Mouse (Mus musculus) brain, adult 2 months (tissue): ENCODE data around the gene Aldh9a1.

Experiments used
- DNase-seq: peaks from one replicate; pipeline ENCODE4 v3.0.0; 2011; ENCODE audit warnings: low read depth, low spot score

The Aldh9a1 gene

DNA sequence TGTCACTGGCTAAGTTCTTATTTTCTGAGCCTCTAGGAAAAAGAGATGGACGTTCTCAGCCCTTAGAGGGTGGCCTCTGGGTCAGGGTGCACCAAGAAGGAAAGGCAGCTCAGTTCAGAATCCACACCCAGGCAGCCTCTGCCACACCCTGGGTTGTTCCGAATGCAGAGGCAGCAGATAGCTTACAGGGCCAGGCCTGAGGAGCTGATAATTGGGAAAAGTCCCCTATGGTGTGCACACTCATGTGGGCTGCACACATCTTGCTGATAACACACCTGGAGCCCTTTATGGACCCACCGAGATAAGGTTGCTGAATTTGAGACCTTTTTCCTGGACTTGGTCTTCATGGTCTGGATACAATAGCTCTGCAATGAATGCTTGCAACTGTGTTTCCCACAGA is 34.4 kb downstream of the Aldh9a1 start:
- DNase-seq, result no peak

DNA sequence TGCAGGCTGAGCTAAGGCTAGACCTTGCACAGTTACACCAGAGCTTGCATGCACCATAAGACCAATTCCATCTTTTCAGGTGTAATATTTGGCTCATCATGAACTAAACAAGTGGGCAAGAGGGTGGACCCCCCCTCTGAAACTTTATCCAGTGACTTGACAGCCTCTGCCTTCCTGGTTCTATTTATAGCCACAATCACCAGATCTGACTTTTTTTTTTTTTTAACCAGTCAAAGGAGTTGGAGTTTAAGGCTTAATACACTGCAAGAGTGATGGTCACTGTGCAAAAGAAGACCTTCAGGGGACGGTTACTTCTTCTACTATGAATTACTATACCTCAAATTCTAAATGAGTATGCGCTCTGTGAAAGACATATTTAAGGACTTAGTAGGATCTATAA is 35.4 kb downstream of the Aldh9a1 start:
- DNase-seq, result no peak

DNA sequence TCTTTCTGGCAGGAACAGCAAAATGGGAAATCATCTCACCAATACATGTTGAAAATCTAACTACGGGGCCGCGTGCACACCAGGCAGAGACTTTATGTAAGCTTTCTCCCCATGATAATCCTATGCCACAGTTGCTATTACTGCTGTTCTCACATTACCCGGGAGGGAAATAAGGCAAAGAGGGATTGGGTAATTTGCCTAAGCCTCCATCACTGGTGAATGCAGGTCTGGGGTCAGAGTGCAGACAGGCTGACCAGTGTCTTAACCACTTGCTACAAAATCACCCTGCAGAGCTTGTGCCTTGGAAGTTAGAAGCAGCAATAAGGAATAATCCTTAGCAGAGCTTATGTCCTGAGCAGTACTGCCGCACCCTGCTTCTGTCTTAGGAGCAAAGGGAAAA is 35.8 kb downstream of the Aldh9a1 start:
- no peak for DNase-seq

DNA sequence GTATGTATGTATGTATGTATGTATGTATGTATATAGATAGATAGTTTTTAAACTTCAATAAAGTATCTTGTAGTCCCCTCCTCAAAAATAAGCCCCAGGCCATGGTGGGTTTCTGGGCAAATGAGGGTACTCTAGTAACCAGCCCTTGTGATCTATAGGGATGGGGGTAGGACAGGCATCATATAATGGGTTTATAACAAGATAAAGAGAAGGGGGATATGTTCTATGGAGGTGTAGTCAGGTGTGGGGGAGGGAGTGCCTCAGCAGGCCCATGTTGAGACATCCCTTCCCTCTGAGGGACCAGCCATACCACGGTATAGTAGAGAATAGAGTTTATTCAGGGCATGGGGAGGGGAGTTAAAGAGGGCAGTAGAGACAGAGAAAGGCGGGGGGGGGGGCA is 36.7 kb downstream of the Aldh9a1 start:
- no peak for DNase-seq

DNA sequence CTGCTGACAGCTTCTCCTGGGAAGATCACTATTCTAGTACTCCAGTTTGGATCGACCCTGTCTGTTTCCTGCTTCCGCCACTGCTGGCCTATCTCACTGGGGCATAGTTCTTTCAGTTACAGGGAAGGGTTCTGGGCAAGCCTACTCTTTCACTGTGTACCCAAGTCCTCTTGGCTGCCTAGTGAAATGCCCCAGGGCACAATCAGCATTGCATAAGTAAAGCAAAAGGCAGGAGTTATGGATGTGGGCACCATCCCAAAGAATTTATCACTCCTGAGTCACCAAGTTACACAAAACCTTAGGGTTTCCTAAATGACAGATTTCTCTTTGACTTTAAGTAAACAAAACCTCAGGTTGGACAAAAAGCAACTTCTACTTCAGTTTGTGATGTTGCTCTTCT is 37.5 kb downstream of the Aldh9a1 start:
- peak; percentile 39 for DNase-seq

DNA sequence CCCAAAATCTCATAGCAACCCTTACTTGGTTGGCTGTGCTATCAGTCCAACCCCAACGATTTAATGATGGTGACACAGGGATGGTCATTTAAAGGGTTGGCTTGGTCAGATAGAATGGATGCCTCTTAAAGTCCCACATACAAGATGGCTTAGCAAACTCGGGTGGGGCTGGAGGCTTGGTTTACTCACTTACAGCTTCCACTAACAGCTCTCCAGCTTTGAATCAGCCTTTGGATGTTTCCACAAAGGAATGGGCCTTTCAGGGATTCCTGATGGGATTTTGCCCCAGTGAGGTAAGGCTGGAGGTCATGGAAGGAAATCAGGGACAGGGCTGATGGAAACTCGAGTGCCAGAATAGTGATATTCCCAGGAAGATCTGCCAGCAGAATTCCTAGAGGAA is 38.0 kb downstream of the Aldh9a1 start:
- DNase-seq, result no peak

DNA sequence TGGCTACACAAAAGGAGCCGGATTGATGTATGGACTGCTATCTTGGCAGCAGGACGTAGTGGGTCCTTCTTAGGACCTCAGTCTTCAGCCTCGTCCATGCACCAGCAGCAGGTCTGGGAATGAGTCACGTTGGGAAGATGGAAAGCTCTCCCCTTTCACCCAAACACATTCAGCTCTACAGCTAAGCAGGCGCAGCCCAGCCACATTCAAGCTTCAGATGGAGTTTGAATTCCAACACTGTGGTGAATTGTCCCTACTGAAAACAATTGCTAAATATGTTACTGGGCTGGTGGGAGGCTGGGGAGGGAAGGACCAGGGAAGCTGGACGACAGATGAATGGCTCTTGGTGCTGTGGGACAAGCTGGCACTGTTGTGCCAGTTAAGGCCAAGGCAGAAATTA is 38.8 kb downstream of the Aldh9a1 start:
- DNase-seq, result peak; percentile 34

DNA sequence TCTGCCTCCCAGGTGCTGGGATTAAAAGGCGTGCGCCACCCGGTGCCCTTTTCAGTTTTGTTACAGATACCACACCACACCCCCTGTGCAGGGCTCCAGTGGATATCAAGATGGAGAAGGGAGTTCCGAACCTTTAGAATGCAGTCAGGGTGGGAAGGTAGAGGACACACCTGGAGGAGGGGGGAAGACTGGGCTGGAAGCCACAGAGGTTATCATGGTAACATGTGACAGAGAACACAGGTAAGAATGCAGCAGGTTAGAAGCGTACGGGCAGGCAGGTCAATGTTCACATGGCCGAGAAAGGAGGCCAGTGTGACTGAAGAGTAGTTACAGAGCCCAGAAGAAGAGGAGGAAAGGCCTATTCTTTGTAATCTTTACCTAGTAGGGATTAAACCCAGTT is 39.8 kb downstream of the Aldh9a1 start:
- DNase-seq, result no peak

DNA sequence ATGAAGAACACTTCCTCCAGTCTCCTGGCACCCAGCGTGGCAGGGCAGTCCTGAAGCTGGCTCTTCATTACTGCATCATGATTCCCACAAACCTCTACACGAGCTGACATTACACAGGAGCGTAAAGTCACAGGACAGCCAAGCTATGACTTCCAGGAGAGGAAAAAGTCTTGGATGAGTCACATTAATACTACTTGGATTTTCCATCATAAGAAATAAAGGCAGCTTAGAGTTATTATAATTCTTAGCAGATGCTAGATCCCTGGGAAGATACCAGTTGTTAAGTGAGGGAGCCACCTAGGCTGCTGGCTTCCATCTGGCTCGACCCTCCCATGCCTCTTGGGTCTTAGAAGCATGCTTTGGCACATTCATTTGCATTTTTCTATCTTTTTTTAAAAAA is 40.6 kb downstream of the Aldh9a1 start:
- no peak for DNase-seq

DNA sequence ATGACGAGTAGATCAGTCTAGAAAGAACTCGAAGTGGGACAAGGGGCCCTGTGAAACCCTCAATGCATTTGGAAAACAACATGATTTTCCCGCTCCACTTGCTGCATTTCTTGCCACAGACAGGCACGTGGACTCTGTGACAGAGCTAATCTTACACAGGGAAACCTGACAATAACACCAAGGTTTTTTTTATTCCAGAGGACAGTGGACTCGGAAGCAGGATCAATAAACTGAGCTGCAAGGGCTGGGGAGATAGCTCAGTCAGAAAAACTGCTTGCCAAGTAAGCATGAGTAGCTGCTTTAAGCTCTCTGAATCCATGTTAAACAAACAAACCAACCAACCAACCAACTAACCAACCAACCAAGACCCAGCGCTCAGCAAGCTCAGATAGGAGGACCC is 41.5 kb downstream of the Aldh9a1 start:
- DNase-seq, result no peak

DNA sequence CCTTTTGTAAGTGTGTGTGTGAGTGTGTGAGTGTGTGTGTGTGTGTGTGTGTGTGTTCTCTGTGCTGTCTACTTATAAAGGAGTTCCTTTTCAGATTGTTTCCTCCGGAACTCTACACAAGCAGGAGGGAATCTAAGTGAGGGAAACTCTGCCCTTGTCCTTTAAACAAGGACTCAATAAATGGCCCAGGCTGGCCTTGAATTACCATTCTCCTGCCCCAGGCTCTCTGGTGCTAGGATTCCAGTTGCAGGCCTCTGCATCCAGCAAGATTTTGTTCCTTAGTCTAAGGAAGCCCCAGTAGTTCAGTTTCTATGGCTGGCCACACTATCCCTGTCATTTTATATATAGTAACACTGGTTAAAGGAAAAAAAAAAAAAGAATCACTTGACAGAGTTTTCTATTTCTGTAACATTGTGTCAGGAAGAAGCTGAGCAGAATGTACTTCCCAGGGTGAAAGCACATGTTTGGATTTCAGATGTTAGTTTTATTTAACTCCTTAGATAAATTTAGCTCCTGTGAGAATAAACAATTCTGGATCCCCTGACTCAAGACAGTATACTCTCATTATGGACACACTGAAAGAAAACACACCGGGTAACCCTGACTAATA is 42.3 kb downstream of the Aldh9a1 start:
- peak; percentile 65 for DNase-seq

DNA sequence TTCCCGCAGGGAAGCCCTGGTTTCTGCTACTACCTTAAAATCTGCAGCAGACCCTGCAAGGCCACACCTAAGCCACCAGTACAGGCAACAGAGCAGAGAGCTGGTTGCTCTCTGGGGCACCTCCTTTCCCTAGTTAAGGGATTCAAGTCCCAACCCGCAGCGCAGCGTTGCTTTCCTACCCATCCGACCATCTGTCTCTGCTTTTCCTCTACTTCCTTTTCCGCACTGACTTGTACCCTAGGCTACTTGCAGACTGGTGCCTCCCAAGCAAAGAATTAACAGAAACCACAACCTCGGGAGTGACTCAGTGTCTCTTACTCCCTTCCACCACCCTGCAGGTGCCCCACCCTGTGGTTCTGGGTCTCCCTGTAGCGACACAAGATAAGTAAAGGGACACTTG is 42.9 kb downstream of the Aldh9a1 start:
- peak; percentile 80 for DNase-seq

DNA sequence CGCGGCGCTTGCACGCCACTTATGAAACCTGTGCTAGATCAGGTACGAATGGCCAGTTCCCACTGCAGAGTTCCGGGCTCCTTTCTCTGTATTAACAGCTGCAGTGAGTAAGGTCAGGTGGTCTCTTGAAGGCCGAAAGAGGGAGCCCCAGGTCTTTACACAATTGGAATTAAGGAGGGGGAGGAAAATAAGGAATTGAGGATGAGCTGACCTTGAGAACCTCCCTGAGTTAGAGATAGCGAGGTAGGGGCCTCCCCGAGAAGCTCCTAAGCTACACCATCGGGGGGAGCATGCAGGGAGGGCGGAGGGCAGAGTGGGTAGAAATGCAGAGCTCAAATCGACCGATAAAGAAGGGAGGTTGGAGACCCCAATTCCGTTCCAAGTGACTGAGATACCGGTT is 43.5 kb downstream of the Aldh9a1 start:
- peak; percentile 52 for DNase-seq

DNA sequence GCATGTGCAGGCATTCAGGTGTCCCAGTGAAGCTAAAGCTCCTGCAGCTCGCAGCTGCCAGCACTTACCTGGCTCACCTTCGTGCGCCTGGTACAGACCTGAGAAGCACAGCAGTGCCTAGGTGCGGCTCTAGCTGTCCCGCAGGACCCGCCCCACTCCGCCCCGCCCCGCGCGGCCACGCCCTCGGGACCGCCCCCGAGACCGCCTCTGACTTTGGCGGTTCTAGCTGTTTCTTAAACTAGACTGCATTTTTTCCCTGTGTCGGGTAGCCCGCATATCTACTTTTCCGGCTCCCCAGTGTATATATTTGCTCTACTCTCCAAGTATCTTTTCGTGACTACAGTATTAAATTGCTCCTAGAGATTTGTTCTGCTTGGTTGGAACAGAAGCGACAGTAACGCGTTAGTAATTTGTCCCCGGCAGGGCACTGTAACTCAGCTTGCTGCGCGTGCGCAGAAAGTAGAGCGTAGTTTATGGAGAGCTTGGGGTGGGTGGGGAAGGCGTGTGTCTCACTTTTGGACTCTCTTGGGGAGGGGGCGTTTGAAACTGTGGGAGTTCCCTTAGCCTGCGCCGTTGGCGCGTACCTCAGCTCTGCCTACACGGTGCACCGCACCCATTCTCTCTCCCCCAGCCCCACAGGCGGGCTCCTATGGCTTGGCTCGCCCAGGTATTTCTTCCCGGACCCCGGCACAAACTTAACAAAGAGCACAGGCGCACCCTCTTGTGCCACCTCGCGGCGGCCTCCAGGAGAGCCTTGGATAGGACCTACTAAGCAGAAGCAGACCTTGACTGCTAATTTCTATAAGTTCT is 44.1 kb downstream of the Aldh9a1 start, which contains the start of gene Mgst3:
TSS of gene Mgst3 (minus strand) at position 159 of the 810 bp plus-strand sequence.
- DNase-seq, result peak; percentile 97

DNA sequence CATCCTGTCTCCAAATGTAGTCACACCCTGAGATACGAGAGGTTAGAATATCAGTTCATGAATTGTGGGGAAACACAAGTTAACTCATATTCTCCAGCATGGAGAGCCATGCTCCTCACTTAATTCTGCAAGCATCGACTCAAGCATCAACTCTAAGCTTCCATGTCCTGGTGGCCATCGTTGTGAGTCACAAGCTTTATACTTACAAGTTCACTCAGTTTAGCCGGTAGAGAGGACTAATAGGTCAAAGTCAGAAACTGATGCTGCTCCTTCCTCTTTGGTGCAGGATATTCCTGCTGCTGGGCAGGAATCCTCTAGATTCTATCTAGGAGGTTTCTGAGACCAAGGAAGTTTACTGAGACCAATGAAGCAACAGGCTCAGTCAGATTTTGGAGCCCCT is 55.4 kb downstream of the Aldh9a1 start:
- DNase-seq, result no peak

DNA sequence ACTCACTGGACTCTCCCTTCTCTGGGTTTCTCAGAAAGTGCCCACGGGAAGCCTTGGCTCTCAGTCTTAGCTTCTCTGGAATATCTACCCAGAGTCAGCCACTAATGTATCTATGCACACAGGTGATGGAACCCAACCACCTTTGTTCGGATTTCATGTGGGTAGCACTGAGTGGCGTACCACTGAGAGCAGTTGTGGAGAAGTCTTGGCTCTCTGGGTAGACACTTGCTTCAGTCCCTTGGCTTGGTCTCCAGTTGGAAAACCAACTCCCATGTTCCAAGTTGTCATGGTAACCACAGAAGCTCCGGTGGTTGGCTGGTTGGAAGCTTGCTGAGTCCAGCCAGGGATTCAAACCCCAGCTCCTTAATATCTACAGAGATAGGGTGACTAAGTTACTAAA is 59.8 kb downstream of the Aldh9a1 start:
- no peak for DNase-seq

DNA sequence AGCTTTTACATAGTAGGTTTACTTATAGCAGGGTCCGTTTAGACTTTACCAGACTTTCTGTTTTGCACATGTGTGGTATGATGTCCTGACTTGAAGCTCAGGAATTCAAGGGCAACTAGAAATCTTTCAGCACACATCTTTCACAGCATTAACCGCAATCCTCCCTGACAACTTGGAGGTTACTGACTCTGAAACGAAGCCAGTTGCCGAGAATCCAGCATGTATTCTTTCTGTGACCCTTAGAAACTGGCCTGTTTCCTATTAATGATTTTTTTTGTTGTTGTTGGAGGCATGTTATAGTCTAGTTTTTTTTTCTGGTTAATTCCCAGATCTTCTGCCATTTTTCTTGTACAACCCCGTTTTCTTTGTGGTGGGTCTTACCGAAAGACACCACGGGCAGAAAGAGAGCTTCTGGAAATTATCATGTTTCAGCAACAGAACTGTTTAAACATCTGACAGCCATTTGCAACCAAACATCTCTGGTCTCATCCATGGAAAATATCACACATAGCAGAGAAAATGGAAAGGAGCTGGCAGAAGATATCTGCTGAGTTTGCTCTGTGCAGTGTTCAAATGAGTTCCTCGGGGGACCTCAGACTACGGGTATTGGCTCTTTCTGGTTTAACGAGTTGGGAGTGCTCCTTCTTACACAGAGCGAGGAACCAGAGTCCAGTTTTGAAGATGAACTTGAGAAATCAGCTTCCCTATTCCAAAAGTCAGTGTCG is 62.4 kb downstream of the Aldh9a1 start:
- DNase-seq, result no peak

DNA sequence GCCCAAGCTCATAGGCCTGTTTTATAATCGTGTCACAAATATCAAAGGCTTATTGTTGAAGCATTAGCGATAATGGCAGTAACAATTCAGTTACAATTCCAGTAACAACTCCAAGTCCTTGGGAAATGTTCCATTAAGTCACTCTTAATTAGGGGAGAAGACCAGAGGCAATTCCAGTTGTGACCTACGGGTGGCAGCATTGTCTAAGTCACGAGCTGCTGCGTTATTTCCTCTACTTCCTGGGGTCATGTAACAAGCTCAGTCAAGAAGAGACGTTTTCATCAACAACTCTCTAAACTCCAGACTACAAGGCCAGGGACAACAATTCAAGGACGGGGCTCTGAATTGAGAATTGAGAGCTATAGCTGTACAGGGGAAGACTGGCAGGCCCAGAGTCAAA is 65.1 kb downstream of the Aldh9a1 start:
- DNase-seq, result peak; percentile 82
